Mouse (Mus musculus): ENCODE results near the gene Tescl.

DNA sequence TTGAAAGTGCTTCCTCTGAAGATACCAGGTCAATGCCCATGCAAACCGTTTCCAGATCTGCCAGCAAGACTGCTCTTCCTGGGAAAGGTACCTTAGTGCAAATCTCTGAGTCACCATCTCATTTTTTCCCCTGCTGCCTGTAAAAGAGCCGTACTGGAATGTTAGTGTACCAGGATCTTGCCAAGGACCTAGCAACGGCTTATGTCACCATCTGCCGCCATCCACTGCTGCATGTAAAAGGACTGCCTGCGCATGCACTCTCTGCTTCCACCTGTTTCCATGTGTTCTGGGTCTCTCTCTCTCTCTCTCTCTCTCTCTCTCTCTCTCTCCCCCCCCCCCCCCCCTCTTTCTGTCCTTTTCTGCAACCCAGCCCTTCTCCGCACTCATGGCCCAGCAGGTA is 45.2 kb downstream of the Tescl start:
- TF ChIP-seq CTCF (IDR thresholded peaks at IDR 0.05; ENCODE audit: low read depth) (no peak), EP300 (IDR thresholded peaks at IDR 0.05; ENCODE audit: low read depth) (no peak)
